Mouse (Mus musculus) cerebellum, adult (tissue): ENCODE results near the gene Zhx3.

Experiments used
- ATAC-seq: cut with Nextera tagmentation; 2 replicates; pipeline ENCODE4 v1.9.2; 2017; ENCODE audit warnings: mild to moderate bottlenecking, moderate library complexity, mixed read lengths; ENCODE audit not compliant: insufficient number of reproducible peaks, low FRiP score, low TSS enrichment

Zhx3 gene

GRCm38 (mm10) chr2:160732420-160732995, 140.3 kb downstream of the Zhx3 start:
- ATAC-seq = no peak

GRCm38 (mm10) chr2:160731839-160732261, 140.9 kb downstream of the Zhx3 start:
- ATAC-seq = peak; percentile 4; the same call in 1 of the 2 replicates

- peak; percentile 86 for ATAC-seq
Measured at GRCm38 (mm10) chr2:160731117-160731838, 141.5 kb downstream of the Zhx3 start, which contains the start of gene Plcg1. Plcg1 (plus strand) TSS chr2:160731300.

- no peak; the same call in 1 of the 2 replicates for ATAC-seq
Measured at GRCm38 (mm10) chr2:160730797-160731116, 142.0 kb downstream of the Zhx3 start.

- ATAC-seq = no peak
Measured at GRCm38 (mm10) chr2:160729851-160730796, 142.7 kb downstream of the Zhx3 start.

- no peak for ATAC-seq
Measured at GRCm38 (mm10) chr2:160729436-160729835, 143.4 kb downstream of the Zhx3 start.

- no peak for ATAC-seq
Measured at GRCm38 (mm10) chr2:160728972-160729371, 143.8 kb downstream of the Zhx3 start.

GRCm38 (mm10) chr2:160725877-160726864, 146.6 kb downstream of the Zhx3 start:
- ATAC-seq = no peak

GRCm38 (mm10) chr2:160724536-160724935, 148.3 kb downstream of the Zhx3 start:
- no peak for ATAC-seq

- ATAC-seq = no peak
Measured at GRCm38 (mm10) chr2:160723613-160724375, 149.0 kb downstream of the Zhx3 start.

GRCm38 (mm10) chr2:160722714-160723113, 150.1 kb downstream of the Zhx3 start:
- no peak for ATAC-seq

GRCm38 (mm10) chr2:160718811-160719210, 154.0 kb downstream of the Zhx3 start:
- ATAC-seq = no peak

- no peak for ATAC-seq
Measured at GRCm38 (mm10) chr2:160717269-160717668, 155.5 kb downstream of the Zhx3 start.

- no peak for ATAC-seq
Measured at GRCm38 (mm10) chr2:160715463-160716030, 157.3 kb downstream of the Zhx3 start.

GRCm38 (mm10) chr2:160707673-160708072, 165.1 kb downstream of the Zhx3 start:
- ATAC-seq = no peak

GRCm38 (mm10) chr2:160702824-160703223, 170.0 kb downstream of the Zhx3 start:
- no peak for ATAC-seq

GRCm38 (mm10) chr2:160701603-160702002, 171.2 kb downstream of the Zhx3 start:
- ATAC-seq = no peak

GRCm38 (mm10) chr2:160700271-160700670, 172.5 kb downstream of the Zhx3 start:
- no peak for ATAC-seq
